Mouse (Mus musculus): ENCODE measurements at regions not wholly inside any gene's neighbourhood (a gene's known extent, or its start where the extent isn't known, plus 50 kb on each side); places are given as distances from the start of the nearest gene placed in this dataset.
A peak's percentile ranks its signal among the peaks of the same experiment; 100 is the strongest.

DNA sequence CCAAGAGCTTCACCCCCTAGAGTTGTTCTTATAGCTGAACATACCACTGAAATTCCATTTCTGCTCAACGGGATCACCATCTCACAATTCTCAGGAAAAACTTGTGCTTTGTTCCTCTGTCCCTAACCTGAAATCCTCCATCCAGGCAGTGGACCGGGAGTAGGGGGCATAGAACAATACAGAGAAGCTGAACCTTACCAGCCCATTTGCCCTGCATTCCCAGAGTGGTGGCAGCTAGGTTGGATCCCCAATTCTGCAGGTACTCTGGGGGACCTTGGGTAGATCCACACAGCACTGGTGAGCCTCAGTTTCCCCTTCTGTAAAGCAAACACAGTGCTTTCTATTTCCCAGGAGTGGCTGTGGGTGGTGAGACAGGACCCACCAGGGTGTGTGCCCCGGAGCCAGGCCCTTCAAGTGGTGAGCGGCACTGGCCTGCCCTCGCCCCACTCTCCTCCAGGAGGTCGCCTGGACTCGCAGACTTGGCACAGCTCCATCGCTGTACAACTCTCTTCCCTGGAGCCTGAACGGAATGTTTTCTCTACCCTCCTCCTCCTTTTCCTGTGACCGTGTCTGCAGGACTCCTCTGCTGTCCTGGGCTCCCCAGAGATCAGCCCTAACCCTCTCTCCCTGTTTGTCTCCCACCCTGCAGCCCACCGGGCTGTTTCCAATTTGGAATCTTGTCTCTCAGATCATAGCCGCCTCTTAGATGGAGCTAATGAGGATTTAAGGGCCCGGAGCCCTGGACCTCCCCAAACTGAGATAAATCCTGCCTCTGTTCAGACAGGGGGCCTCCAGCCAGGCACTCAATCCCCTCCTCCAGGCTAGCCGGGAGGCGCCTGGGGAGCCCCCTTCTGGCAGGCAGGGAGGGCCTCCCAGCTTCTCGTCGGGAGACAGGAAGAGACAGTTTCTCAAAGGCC lies 52.3 kb upstream of the Cux1 start:
- DNase-seq, result peak in 1 of 2 experiments; percentile 45

DNA sequence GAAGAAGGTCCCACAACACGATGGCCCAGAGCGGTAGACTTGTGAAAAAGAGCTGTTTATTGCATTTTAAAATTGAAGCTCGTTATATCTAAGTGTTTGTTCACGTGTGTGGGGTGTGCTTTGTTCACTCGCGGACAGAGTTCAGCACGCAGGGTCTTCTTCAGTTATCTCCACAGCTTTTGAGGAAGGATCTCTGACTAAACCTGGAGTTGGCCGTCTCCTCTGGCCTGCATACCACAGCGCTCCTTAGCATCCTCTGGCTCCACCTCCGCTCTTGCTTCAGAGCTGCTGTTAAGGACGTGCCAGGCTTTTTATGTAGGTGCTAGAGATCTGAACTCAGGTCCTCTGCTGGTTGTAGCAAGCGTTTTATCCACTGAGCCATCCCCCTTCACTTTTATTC lies 52.9 kb upstream of the Cux1 start:
- peak; percentile 34 to 40 for DNase-seq

DNA sequence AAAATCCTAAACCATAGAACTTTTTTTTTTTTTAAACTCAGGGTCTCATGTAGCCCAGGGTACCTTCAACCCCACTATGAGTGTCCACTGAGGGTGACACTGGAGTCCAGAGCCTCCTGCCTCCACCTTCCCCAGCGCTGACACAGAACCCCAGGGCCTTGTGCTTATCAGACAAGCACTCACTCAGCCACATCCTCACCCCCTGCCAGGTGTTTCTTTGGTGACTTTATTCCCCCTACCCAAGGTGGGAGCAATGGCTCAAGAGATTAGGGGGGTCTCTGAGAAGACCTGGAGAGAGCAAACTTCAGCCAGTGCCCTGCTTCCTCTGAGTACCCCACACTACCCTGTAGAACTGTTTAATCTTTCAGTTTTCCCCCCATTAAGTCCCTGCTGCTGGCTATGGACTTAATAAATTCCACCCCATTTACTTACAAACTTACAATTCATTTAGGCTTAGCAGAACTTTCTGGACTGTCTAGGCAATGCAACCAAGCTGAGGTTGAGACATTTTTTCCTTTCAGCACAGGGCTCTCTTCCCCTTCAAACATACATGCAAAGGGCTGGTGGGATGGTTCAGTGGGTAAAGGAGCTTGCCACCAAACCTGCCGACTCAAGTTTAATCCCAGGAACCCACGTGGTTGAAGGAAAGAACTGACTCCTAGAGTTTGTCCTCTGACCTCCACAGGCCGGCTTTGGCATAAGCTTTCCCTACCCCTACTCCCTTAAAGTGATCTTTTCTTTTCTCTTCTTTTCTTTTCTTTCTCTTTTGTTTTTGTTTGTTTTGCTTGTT lies 54.2 kb upstream of the Cux1 start:
- DNase-seq, result no peak

DNA sequence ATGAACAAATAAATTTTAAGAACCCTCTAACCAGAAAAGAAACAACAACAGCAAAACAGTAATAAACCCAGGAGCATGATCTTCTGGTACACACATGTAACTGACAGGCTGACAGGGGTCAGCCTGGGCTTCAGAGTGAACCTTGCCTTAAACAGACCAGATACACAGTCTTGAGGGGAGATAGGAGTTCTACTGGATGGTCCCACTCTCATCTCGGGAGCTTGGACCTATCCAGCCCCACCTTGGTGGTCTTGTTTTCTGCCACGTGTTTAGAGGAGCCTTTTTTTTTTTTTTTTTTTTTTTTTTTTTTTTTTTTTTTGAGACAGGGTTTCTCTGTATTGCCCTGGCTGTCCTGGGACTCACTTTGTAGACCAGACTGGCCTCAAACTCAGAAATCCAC lies 54.9 kb upstream of the Cux1 start:
- no peak for DNase-seq

DNA sequence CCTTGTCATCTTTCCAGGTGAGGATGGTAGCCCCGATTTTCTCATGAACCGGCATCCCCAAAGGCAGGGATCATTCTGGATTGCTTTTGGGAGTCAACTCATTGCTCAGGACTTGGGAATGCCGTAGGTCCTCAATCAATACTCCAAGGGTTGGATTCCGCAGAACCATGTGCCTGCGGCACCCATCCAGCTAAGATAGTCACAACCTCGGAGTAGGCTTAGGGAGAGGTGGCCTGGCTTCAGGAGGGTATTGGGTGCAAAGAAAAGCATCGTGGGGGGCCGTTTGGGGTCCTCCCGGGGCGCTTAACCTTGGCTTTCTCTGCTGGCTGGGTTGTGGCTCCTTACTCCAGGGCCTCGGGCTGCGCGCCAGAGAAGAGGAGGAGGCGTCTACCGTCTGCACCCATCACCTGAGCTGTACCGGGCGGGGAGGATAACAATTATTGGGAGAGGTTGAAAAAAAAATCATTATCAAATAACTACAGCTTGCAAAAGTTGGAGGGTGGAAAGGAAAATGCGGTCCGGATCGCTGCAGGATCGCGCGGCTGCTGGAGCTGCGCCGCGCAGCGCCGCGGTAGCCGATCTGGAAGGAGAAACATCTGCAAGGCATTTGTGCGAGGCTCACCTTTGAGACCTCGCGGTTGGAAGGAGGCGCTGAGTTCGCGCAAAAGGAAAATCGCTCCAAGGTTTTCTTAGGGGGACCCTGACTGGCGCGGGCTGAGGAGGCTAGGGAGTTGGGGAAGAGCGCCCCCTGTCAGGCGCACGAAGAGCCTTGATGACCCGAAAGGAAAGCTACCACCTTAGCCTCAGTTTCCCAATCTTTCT lies 55.6 kb upstream of the Cux1 start:
- DNase-seq, result peak; percentile 78 to 79

DNA sequence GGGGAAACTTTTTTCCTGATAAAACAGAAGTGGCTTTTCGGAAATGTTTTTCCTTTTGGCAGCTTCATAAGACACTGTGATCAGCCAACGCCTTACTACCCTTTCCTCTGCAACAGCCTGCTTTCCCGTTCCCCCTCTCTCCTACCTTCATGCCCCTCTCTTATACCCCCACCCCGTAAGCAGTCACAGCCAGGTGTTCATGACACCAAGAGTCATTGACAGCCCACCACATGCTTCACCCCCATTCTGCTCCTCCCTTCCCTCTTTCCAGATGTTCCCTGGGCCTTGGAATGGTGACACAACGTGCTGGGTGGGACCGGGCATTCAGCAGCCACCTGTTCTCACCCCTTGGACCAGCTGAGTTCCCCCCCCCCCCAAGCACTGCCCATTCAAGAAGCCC lies 56.5 kb upstream of the Cux1 start:
- no peak for DNase-seq

DNA sequence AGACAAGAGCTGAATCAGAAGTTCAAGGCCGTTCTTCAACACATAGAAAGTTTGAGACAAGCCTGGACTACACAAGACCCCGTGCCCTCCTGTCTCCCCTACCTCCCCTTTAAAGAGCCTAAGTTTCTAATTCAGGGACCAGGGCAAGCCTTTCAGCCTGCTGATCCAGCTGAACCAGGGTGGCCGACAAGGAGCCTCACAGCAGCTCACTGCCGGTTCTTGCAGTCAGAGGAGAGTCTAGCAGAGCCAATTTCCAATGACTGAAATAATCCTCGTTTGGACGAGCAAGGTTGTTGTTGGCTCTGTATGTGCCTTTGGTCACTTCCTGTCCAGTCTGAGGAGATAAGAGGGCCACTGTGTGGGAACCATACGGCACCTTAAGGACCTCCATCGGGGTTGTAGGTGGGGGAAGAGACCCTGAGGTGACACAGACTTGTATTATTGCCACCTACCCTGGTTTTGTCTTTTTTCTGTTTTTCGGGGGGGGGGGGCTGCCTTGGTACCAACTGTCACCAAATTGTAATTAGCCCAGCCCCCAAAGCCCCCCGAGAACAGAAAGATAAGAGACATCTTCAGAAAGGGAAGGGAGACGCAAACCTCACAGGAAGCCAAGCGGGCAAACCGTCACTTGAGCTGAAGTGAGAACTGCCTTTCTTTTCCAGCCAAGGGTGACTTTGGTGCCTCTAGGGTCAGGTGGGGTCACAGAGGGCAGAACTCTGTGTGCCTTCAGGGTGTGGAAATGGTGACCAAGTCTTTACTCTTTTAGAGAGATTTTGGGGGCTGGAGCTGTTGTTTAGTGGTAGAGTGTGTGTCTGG lies 58.1 kb upstream of the Cux1 start:
- DNase-seq, result peak in 1 of 2 experiments; percentile 10

DNA sequence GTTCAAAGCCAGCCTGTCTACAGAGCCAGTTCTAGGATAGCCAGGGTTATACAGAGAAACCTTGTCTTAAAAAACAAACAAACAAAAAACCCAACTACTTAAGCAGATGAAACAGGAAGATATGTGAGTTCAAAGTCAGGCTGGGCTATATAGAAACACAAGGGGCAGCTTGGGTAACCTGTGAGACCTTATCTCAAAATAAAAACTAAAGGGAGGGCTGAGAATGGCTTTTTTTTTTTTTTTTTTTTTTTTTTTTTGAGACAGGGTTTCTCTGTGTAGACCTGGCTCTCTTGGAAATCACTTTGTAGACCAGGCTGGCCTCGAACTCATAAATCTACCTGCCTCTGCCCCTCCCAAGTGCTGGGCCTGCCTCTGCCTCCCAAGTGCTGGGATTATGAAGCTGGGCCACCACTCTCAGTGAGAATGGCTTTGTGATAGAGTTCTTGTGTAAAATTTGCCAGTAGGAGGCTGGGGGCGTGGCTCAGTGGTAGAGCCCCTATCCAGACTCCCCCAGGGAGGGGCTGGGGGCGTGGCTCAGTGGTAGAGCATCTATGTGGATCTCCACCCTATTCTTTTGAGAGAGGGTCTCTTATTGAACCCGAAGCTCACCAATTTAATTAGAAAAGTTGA lies 59.0 kb upstream of the Cux1 start:
- no peak for DNase-seq

DNA sequence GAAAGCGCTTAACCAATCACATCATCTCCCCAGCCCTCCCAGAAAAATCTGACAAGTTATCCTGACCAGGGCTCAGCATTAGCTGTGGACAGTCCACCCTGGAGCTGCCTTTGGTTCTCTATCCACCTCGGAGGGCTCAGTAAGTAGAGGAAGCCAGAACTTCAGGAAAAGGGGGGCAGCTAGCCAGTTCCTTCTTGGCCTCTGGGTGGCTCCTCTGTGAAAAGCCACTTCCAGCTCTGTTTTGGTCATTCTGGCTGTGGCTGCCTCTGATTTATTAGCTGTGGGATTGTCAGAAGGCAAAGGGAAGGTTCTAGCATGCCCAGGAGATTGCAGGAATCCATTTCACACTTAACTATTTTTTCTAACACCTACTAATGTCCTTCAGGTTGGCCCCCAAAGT lies 59.6 kb upstream of the Cux1 start:
- DNase-seq, result no peak

DNA sequence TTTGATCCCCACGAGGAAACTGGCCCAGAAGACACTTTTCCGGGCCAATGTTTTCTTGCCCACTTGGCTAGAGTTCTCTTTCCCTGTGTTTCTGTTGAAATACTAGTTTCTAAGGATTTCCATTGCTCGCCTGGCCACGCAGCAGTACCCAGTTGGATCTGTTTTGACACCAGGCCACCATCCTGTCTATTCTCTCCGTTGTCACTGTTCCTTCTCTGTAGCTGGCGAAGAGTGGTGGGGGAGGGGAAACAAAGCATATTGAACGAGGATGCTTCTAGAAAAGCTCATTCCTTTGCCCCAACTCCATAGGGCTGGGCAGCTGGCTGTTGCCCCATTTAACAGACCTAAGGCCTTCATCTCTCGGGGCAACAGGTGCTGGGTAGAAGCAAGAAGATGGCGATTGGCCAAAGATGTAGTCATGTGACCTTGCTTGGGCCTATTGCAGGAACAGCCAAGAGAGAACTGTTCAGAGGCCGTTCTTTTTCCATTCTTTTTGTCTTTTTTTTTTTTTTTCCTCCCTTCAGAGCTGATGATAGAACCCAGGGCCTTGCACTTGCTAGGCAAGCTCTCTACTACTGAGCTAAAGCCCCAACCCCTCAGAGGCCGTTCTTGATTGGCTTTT lies 60.5 kb upstream of the Cux1 start:
- DNase-seq, result peak in 1 of 2 experiments; percentile 31

DNA sequence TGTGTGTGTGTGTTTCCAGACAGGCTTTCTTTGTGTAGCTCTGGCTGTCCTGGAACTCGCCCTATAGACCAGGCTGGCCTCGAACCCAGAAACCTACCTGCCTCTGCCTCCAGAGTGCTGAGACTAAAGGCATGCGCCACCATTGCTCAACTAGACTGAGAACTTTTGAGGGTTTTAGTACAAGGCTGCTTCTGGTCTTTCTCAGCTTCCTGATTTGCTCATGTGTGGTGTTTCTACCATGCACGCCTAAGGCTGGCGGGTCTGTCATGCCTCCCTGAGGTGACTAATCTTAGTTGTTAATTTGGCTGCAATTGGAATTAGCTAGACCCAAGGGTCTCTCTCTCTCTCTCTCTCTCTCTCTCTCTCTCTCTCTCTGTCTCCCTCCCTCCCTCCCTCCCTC lies 61.2 kb upstream of the Cux1 start:
- no peak for DNase-seq

DNA sequence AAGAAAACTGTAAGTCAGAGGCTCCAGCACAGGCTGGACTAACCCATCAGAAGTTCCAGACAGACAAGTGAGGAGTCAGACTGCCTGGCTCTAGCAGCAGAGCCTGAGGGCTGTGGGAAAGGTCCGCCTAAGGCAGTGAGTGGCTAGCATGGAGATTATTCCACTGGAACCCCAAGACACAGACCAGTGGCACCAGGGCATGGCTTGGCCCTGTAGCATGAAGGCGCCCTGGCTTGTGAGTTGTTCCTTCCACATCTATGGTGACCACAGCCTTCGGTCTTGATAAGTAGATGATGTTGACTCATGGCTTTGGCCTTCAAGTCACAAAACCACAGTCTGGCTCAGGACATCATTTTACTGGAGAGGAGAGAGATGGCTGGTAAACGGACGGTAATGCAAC lies 60.7 kb upstream of the Myl10 start:
- no peak for DNase-seq

DNA sequence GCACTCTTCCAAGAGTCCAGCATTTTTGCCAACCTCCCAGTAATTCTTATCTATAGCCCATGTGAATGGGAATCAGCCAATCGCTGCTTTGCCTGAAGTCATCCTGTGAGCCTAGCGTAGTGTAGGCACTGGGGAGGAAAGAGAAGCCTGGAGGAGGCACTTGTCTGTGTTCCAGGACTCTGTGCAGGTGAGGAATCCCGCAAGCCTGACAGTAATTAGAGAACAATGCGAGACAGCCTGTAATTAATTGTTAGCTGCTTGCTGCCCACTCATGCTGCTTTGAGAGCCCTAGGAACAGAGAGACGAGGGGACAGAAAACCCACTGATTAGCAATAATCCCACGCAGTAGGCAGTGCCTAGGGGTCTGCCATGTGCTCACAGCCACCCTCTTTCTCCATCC lies 59.0 kb upstream of the Myl10 start:
- no peak for DNase-seq

DNA sequence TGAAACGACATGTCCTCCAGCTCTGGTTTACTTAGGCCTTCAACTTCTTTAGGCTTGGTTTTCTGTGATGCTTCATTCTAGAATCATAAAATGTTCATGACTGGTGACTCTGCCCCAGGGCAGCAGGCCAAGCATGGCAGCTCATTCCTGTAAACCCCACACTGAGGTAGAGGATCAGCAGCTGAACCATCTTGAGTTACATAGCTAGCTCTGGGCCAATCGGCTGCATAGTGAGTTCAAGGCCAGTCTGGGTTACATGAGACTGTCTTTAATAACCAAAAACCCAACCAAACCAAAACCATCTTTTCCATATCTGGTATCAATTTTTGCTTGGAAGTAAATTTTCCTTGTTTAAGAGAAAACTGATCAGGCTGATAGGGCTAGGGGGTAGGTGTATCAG lies 57.8 kb upstream of the Myl10 start:
- no peak for DNase-seq

DNA sequence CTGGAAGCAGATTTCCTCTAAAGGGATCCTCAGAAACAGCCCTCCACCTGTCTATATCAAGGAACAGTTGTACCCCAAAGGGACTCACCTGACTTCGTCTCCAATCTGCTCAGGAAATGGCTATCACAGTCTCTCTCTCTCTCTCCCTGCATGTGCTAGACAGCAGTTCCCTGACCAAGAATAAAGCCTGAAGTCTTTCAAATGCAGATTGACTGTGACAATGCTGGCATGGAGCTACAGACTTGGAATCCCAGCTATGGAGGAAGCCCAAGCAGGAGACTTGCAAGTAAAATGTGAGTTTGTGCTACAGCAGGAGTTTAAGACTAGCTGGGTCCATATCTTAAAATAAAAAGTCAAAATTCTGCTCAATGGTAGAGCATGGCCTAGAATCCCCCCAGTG lies 56.5 kb upstream of the Myl10 start:
- no peak for DNase-seq

DNA sequence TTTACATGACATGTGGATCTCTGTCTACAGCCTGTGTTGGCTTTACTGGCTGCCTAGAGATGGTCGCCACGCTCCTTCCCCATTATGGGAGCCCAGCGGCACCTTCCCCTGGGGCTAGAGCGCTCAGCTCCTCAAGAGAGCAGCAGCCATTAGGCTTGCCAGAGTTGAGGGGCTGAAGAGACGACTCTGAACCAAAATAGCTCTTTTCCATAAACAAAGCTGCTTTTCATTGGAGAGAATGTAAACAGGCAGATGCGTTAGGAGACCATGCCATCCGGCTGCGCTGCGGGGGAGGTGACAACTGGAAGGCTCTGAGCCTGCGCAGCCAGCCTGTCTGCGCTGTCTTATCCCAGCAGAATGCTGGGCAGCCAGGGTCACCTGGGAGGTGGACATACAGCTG lies 55.1 kb upstream of the Myl10 start:
- no peak for DNase-seq

DNA sequence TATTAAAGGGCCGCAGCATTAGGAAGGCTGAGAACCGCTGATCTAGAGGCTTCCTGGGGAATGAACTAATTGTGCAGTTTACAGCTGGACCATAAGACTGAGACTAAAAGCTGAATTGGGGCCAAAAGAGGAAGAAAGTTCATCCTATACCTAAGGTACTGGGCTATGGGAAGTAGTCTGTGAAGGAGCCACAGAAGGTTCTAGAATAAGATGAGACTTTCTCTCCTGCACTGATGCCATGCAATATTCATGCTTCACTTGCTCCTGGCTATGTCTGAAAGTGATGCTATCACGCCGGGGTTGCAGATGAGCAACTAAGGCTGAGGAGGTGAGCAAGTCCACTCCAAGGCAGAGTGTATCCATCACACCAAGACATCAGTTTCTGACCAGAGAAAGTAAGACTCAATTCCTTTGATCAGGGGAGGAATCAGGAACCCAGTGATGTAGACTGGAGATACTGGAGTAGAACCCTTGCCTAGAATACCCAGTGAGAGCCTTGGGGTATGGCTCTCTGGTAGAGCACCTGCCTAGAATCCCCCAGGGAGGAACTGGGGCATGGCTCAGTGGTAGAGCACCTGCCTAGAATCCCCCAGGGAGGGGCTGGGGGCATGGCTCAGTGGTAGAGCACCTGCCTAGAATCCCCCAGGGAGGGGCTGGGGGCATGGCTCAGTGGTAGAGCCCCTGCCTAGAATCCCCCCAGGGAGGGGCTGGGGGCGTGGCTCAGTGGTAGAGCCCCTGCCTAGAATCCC lies 51.9 kb upstream of the Myl10 start:
- no peak for DNase-seq

DNA sequence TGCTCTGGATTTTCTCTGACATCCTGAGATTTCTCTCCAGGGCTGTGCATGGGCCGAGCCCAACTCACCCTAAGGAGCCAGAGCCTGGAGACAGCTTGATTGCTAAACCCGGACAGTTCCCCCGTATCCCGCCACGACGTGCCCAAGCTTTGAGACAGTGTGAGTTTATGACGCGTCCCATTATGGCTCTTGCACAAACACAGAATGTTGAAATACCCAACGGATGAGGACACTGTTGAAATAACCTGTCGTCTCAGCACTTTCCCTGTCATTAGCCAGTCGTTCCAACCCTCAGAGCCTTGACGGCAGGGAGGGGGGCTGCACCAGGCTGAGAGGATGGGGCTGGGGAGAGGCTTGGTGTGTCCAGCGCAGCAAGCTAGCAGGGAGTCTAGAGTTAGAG lies 50.7 kb upstream of the Myl10 start:
- DNase-seq, result no peak
